Mouse (Mus musculus) cerebral cortex, adult 2 months (tissue): Measurements from ENCODE around the gene Foxn1.

Source experiments
- WGBS: fragments of 180-500 bp; shearing (Covaris S2); methylation state at CpG from one replicate; pipeline ENCODE4 v1.1.7; 2018; 5-methylcytosine and 5-hydroxymethylcytosine counted together

Foxn1 gene

GRCm38 (mm10) chr11:78400936-78401335, 14.6 kb upstream of the Foxn1 start:
- whole genome bisulfite sequencing: 82% methylated on average over 3 of the region's 3 CpGs

- 14% methylated on average over 8 of the region's 8 CpGs for WGBS
These were observed 13.3 kb upstream of the Foxn1 start for GRCm38 (mm10) chr11:78399680-78400079.

- WGBS: 94% methylated on average over 6 of the region's 6 CpGs
These were observed 11.9 kb upstream of the Foxn1 start for GRCm38 (mm10) chr11:78398212-78398611.

- 45% methylated on average over 18 of the region's 18 CpGs for WGBS
These were observed 11.0 kb upstream of the Foxn1 start for GRCm38 (mm10) chr11:78397397-78397796.

- WGBS: 64% methylated on average over 11 of the region's 11 CpGs
These were observed 10.6 kb upstream of the Foxn1 start for GRCm38 (mm10) chr11:78396950-78397349.

- WGBS: 88% methylated on average over 3 of the region's 3 CpGs
These were observed 6.4 kb upstream of the Foxn1 start for GRCm38 (mm10) chr11:78392728-78393127.

GRCm38 (mm10) chr11:78385776-78386175, 582 bp downstream of the Foxn1 start:
- 82% methylated on average over 10 of the region's 10 CpGs for WGBS

- WGBS: 63% methylated on average over 5 of the region's 5 CpGs
These were observed 3.7 kb downstream of the Foxn1 start for GRCm38 (mm10) chr11:78382701-78383100.

GRCm38 (mm10) chr11:78382286-78382685, 4.1 kb downstream of the Foxn1 start:
- 58% methylated on average over 7 of the region's 7 CpGs for WGBS

- 77% methylated on average over 3 of the region's 3 CpGs for WGBS
These were observed 5.4 kb downstream of the Foxn1 start for GRCm38 (mm10) chr11:78380996-78381395.

GRCm38 (mm10) chr11:78380351-78380750, 6.0 kb downstream of the Foxn1 start:
- WGBS: 72% methylated on average over 4 of the region's 4 CpGs

GRCm38 (mm10) chr11:78377549-78378159, 8.7 kb downstream of the Foxn1 start:
- 54% methylated on average over 10 of the region's 12 CpGs for WGBS

GRCm38 (mm10) chr11:78374147-78374546, 12.2 kb downstream of the Foxn1 start:
- WGBS: 93% methylated on average over 8 of the region's 8 CpGs

GRCm38 (mm10) chr11:78372610-78373009, 13.7 kb downstream of the Foxn1 start:
- WGBS: 72% methylated on average over 7 of the region's 7 CpGs

- WGBS: 92% methylated on average over 3 of the region's 3 CpGs
These were observed 14.2 kb downstream of the Foxn1 start for GRCm38 (mm10) chr11:78372166-78372565.

- WGBS: 92% methylated on average over 11 of the region's 11 CpGs
These were observed 14.6 kb downstream of the Foxn1 start for GRCm38 (mm10) chr11:78371711-78372110.

GRCm38 (mm10) chr11:78370389-78370788, 16.0 kb downstream of the Foxn1 start:
- 75% methylated on average over 1 of the region's 1 CpGs for WGBS

- 94% methylated on average over 15 of the region's 15 CpGs for WGBS
These were observed 18.7 kb downstream of the Foxn1 start for GRCm38 (mm10) chr11:78367456-78368225.

- 70% methylated on average over 8 of the region's 8 CpGs for WGBS
These were observed 22.3 kb downstream of the Foxn1 start for GRCm38 (mm10) chr11:78364103-78364502.

- whole genome bisulfite sequencing: 87% methylated on average over 13 of the region's 13 CpGs
These were observed 22.9 kb downstream of the Foxn1 start for GRCm38 (mm10) chr11:78363309-78364007.

- whole genome bisulfite sequencing: 68% methylated on average over 2 of the region's 2 CpGs
These were observed 25.6 kb downstream of the Foxn1 start for GRCm38 (mm10) chr11:78360789-78361131.

GRCm38 (mm10) chr11:78360125-78360788, 26.1 kb downstream of the Foxn1 start:
- WGBS: 11% methylated on average over 13 of the region's 13 CpGs
